Mouse (Mus musculus) liver, embryonic 16.5 days (tissue): ENCODE measurements around the gene H2al1c. TPM values are rescaled to one million over a fixed set of nuclear protein-coding genes. Genes with fewer than 3 reads are reported as not detected.
"Not testable (repeated sequence)": the region's sequence is repeated elsewhere in the genome, so short reads cannot be mapped to it uniquely, and the experiment has no call there.

Source experiments
- ATAC-seq: fragments of 200-750 bp; cut with Nextera tagmentation; 2 replicates; pipeline ENCODE4 v1.8.0; 2017; ENCODE audit warnings: low read depth, mild to moderate bottlenecking, moderate number of reproducible peaks, moderate library complexity
- H3K27ac ChIP-seq: fragments of 300-500 bp; sonication (generic); 2 replicates; pipeline ENCODE4 v1.5.1; 2014; ENCODE audit warnings: mild to moderate bottlenecking, low read length
- H3K27me3 ChIP-seq: fragments of 300-500 bp; sonication (generic); 2 replicates; pipeline ENCODE4 v1.6.1; 2014; ENCODE audit warnings: low read depth, low read length, mixed read lengths; ENCODE audit not compliant: control insufficient read depth, insufficient read depth
- H3K36me3 ChIP-seq: fragments of 300-500 bp; sonication (generic); 2 replicates; pipeline ENCODE4 v1.6.1; 2014; ENCODE audit warnings: mild to moderate bottlenecking; ENCODE audit not compliant: control insufficient read depth, insufficient read depth
- H3K4me1 ChIP-seq: fragments of 300-500 bp; sonication (generic); 2 replicates; pipeline ENCODE4 v1.6.1; 2014; ENCODE audit warnings: low read depth, low read length, mixed read lengths; ENCODE audit not compliant: control insufficient read depth
- H3K4me2 ChIP-seq: fragments of 300-500 bp; sonication (generic); 2 replicates; pipeline ENCODE4 v1.6.1; 2014; ENCODE audit warnings: low read depth, low read length, mixed read lengths
- H3K4me3 ChIP-seq: fragments of 300-500 bp; sonication (generic); 2 replicates; pipeline ENCODE4 v1.5.1; 2014; ENCODE audit warnings: low read depth, mild to moderate bottlenecking, low read length
- H3K9ac ChIP-seq: fragments of 300-500 bp; sonication (generic); 2 replicates; pipeline ENCODE4 v1.6.1; 2014; ENCODE audit warnings: low read depth, low read length
- H3K9me3 ChIP-seq: fragments of 300-500 bp; sonication (generic); replicated peaks from 2 replicates; pipeline ENCODE4 v1.6.1; 2016; ENCODE audit warnings: low read length; ENCODE audit not compliant: control insufficient read depth
- whole genome bisulfite sequencing: fragments of 180-500 bp; shearing (Covaris S2); extraction: QIAGEN DNeasy Blood & Tissue Kit; methylation state at CpG from one replicate; pipeline ENCODE4 v1.1.7; 2014; ENCODE audit not compliant: insufficient replicate concordance; 5-methylcytosine and 5-hydroxymethylcytosine counted together
- polyA plus RNA-seq: library from polyadenylated mRNA; unstranded; fragments of >200 nt; fragmentation: Nextera tagmentation; extraction: Ambion mirVana; gene quantifications from 2 replicates; pipeline ENCODE4 v1.2.1, GENCODE M21; 2015

H2al1c gene
- polyA plus RNA-seq, 1 experiment from 2014 or later: not detected

DNA sequence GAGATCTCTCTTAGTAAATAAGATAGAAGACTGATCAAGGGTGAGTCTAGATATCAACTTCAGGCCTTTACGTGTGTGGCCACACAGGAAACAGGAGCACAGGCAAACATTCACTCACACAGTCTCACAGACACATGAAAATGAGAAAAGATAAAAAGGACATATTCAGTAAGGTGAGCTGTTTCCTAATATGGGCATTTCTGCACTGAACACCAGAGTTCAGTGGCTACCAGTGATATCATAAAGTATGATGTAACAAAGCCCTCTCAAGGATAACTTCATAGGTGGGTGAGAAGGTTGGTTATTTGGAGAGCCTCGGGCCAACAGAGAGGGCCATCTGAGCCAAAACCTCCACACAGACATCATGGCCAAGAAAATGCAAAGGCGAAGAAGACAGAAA, 6.5 kb upstream of the H2al1c start, which contains the start of gene H2al1a:
H2al1a (plus strand) TSS at position 301 of the 400 bp plus-strand sequence.
- not testable (repeated sequence) for H3K4me3 ChIP-seq, H3K4me2 ChIP-seq, H3K36me3 ChIP-seq, H3K27me3 ChIP-seq, H3K27ac ChIP-seq, H3K9me3 ChIP-seq, H3K4me1 ChIP-seq, H3K9ac ChIP-seq, ATAC-seq
- no CpG with 5 or more reads among the region's 3 CpGs for WGBS

DNA sequence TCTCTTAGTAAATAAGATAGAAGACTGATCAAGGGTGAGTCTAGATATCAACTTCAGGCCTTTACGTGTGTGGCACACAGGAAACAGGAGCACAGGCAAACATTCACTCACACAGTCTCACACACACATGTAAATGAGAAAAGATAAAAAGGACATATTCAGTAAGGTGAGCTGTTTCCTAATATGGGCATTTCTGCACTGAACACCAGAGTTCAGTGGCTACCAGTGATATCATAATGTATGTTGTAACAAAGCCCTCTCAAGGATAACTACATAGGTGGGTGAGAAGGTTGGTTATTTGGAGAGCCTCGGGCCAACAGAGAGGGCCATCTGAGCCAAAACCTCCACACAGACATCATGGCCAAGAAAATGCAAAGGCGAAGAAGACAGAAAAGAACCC, 3.3 kb upstream of the H2al1c start, which contains the start of gene H2al1b:
H2al1b (plus strand) TSS at position 301 of the 400 bp plus-strand sequence.
- not testable (repeated sequence) for H3K4me3 ChIP-seq, H3K36me3 ChIP-seq, H3K4me1 ChIP-seq, H3K4me2 ChIP-seq, H3K9me3 ChIP-seq, ATAC-seq, H3K27me3 ChIP-seq, H3K9ac ChIP-seq, H3K27ac ChIP-seq
- 62% methylated on average over 1 of the region's 3 CpGs for WGBS

- H3K4me2 ChIP-seq, H3K9ac ChIP-seq, H3K4me1 ChIP-seq, ATAC-seq, H3K27ac ChIP-seq, H3K27me3 ChIP-seq, H3K9me3 ChIP-seq, H3K36me3 ChIP-seq, H3K4me3 ChIP-seq: not testable (repeated sequence)
- WGBS: no CpG with 5 or more reads among the region's 6 CpGs
Observed at GRCm38 (mm10) chrX:11308524-11308923, 3.1 kb downstream of the H2al1c start, which contains the start of gene H2al1d. H2al1d (plus strand) TSS chrX:11308824.

GRCm38 (mm10) chrX:11311634-11312033, 6.2 kb downstream of the H2al1c start, which contains the start of gene H2al1e:
H2al1e (plus strand) TSS chrX:11311934.
- H3K4me1 ChIP-seq, H3K4me2 ChIP-seq, ATAC-seq, H3K36me3 ChIP-seq, H3K27ac ChIP-seq, H3K27me3 ChIP-seq, H3K4me3 ChIP-seq, H3K9me3 ChIP-seq, H3K9ac ChIP-seq: not testable (repeated sequence)
- WGBS: no CpG with 5 or more reads among the region's 3 CpGs

DNA sequence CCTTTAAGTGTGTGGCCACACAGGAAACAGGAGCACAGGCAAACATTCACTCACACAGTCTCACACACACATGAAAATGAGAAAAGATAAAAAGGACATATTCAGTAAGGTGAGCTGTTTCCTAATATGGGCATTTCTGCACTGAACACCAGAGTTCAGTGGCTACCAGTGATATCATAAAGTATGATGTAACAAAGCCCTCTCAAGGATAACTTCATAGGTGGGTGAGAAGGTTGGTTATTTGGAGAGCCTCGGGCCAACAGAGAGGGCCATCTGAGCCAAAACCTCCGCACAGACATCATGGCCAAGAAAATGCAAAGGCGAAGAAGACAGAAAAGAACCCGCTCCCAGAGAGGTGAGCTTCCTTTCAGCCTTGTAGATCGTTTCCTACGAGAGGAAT, 9.4 kb downstream of the H2al1c start, which contains the start of gene H2al1f:
H2al1f (plus strand) TSS at position 301 of the 400 bp plus-strand sequence.
- WGBS: no CpG with 5 or more reads among the region's 6 CpGs
- not testable (repeated sequence) for H3K36me3 ChIP-seq, H3K9ac ChIP-seq, H3K9me3 ChIP-seq, ATAC-seq, H3K4me3 ChIP-seq, H3K4me1 ChIP-seq, H3K27me3 ChIP-seq, H3K4me2 ChIP-seq, H3K27ac ChIP-seq

- not testable (repeated sequence) for H3K4me2 ChIP-seq, H3K27ac ChIP-seq, H3K9ac ChIP-seq, H3K36me3 ChIP-seq, H3K27me3 ChIP-seq, H3K9me3 ChIP-seq, H3K4me3 ChIP-seq, ATAC-seq, H3K4me1 ChIP-seq
- no CpG with 5 or more reads among the region's 3 CpGs for WGBS
Observed at GRCm38 (mm10) chrX:11317956-11318355, 12.5 kb downstream of the H2al1c start, which contains the start of gene H2al1g. H2al1g (plus strand) TSS chrX:11318256.

DNA sequence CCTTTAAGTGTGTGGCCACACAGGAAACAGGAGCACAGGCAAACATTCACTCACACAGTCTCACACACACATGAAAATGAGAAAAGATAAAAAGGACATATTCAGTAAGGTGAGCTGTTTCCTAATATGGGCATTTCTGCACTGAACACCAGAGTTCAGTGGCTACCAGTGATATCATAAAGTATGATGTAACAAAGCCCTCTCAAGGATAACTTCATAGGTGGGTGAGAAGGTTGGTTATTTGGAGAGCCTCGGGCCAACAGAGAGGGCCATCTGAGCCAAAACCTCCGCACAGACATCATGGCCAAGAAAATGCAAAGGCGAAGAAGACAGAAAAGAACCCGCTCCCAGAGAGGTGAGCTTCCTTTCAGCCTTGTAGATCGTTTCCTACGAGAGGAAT, 15.7 kb downstream of the H2al1c start, which contains the start of gene H2al1h:
H2al1h (plus strand) TSS at position 301 of the 400 bp plus-strand sequence.
- not testable (repeated sequence) for H3K4me1 ChIP-seq, H3K4me2 ChIP-seq, H3K9me3 ChIP-seq, H3K36me3 ChIP-seq, ATAC-seq, H3K27me3 ChIP-seq, H3K27ac ChIP-seq, H3K4me3 ChIP-seq, H3K9ac ChIP-seq
- WGBS: no CpG with 5 or more reads among the region's 6 CpGs

GRCm38 (mm10) chrX:11324359-11324758, 18.9 kb downstream of the H2al1c start, which contains the start of gene H2al1i:
H2al1i (plus strand) TSS chrX:11324659.
- not testable (repeated sequence) for H3K27ac ChIP-seq, H3K27me3 ChIP-seq, ATAC-seq, H3K4me2 ChIP-seq, H3K36me3 ChIP-seq, H3K9ac ChIP-seq, H3K9me3 ChIP-seq, H3K4me1 ChIP-seq, H3K4me3 ChIP-seq
- 77% methylated on average over 2 of the region's 5 CpGs for WGBS

DNA sequence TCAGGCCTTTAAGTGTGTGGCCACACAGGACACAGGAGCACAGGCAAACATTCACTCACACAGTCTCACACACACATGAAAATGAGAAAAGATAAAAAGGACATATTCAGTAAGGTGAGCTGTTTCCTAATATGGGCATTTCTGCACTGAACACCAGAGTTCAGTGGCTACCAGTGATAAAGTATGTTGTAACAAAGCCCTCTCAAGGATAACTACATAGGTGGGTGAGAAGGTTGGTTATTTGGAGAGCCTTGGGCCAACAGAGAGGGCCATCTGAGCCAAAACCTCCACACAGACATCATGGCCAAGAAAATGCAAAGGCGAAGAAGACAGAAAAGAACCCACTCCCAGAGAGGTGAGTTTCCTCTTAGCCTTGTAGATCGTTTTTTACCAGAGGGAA, 22.1 kb downstream of the H2al1c start, which contains the start of gene H2al1j:
H2al1j (plus strand) TSS at position 301 of the 400 bp plus-strand sequence.
- H3K36me3 ChIP-seq, H3K27ac ChIP-seq, H3K4me3 ChIP-seq, ATAC-seq, H3K9me3 ChIP-seq, H3K4me2 ChIP-seq, H3K9ac ChIP-seq, H3K27me3 ChIP-seq, H3K4me1 ChIP-seq: not testable (repeated sequence)
- 71% methylated on average over 2 of the region's 2 CpGs for WGBS
